Mouse (Mus musculus) neural tube, embryonic 11.5 days (tissue): ENCODE results near the gene Kcnk10. TPM values are rescaled to one million over a fixed set of nuclear protein-coding genes. Genes with fewer than 3 reads are reported as not detected.
A peak's percentile ranks its signal among the peaks of the same experiment; 100 is the strongest.

Experiments used
- ATAC-seq: fragments of 200-750 bp; cut with Nextera tagmentation; 2 replicates; pipeline ENCODE4 v1.8.0; 2017; ENCODE audit warnings: moderate number of reproducible peaks, mild to moderate bottlenecking, moderate TSS enrichment, moderate library complexity; ENCODE audit not compliant: insufficient read depth, low FRiP score, low TSS enrichment
- DNase-seq: peaks from one replicate; pipeline ENCODE4 v3.0.0-alpha.2; 2015; ENCODE audit warnings: low spot score
- H3K27ac ChIP-seq: fragments of 300-500 bp; sonication (generic); 2 replicates; pipeline ENCODE4 v1.5.1; 2014; ENCODE audit warnings: low read depth, mild to moderate bottlenecking, low read length
- H3K27me3 ChIP-seq: fragments of 300-500 bp; sonication (generic); 2 replicates; pipeline ENCODE4 v1.6.1; 2014; ENCODE audit warnings: mild to moderate bottlenecking, low read length, mixed read lengths; ENCODE audit not compliant: control insufficient read depth, insufficient read depth
- H3K36me3 ChIP-seq: fragments of 300-500 bp; sonication (generic); 2 replicates; pipeline ENCODE4 v1.6.1; 2014; ENCODE audit warnings: mild to moderate bottlenecking, low read length, moderate library complexity, mixed read lengths; ENCODE audit not compliant: control insufficient read depth, insufficient read depth
- H3K4me1 ChIP-seq: fragments of 300-500 bp; sonication (generic); 2 replicates; pipeline ENCODE4 v1.6.1; 2014; ENCODE audit warnings: low read length, mixed read lengths; ENCODE audit not compliant: control insufficient read depth, insufficient read depth
- H3K4me2 ChIP-seq: fragments of 300-500 bp; sonication (generic); 2 replicates; pipeline ENCODE4 v1.6.1; 2014; ENCODE audit warnings: low read depth, mild to moderate bottlenecking, moderate library complexity
- H3K4me3 ChIP-seq: fragments of 300-500 bp; sonication (generic); 2 replicates; pipeline ENCODE4 v1.5.1; 2014; ENCODE audit warnings: low read depth, low read length
- H3K9ac ChIP-seq: fragments of 300-500 bp; sonication (generic); 2 replicates; pipeline ENCODE4 v1.6.1; 2014; ENCODE audit warnings: mild to moderate bottlenecking, low read length
- H3K9me3 ChIP-seq: fragments of 300-500 bp; sonication (generic); 2 replicates; pipeline ENCODE4 v1.6.1; 2016; ENCODE audit warnings: low read length; ENCODE audit not compliant: control insufficient read depth
- WGBS: fragments of 180-500 bp; shearing (Covaris S2); extraction: QIAGEN DNeasy Blood & Tissue Kit; methylation state at CpG from one replicate; pipeline ENCODE4 v1.1.7; 2014; 5-methylcytosine and 5-hydroxymethylcytosine counted together
- polyA plus RNA-seq: library from polyadenylated mRNA; unstranded; fragments of >200 nt; fragmentation: Nextera tagmentation; extraction: Ambion mirVana; gene quantifications from 2 replicates; pipeline ENCODE4 v1.2.1, GENCODE M21; 2014

Kcnk10 gene
- polyA plus RNA-seq, 1 experiment from 2014 or later: 21.3 TPM

DNA sequence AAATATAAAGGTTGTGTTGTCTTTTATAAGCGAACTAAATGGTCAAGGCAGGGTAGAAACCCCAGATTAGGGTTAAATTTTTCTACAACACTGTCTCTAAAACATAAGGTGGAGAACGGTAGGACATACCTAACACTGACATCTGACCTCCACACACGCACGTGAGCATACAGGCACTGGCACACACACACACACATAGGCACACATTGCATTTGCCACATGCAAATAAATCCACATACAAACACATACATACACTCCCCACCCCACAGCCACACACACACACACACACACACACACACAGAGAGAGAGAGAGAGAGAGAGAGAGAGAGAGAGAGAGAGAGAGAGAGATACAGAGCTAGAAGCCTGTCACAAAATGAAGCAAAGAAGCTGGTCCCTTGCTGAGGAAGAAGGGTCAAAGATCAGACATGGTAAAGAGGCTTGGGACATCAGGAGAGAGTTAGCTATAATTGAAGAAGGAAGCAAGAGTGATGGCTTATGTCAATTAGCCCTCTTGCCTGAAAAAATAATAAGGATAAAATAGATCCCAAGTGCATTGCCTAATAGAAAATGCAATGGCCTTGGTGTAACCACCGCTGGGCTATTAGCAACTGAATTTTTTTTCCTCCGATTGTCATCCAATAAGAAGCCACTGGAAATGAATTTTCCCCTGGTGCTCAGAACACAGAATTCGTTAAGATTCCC is 58.1 kb downstream of the Kcnk10 start:
- peak; percentile 28; the same call in 1 of the 2 replicates for ATAC-seq
- no peak for DNase-seq
- WGBS: 78% methylated on average over 7 of the region's 7 CpGs

DNA sequence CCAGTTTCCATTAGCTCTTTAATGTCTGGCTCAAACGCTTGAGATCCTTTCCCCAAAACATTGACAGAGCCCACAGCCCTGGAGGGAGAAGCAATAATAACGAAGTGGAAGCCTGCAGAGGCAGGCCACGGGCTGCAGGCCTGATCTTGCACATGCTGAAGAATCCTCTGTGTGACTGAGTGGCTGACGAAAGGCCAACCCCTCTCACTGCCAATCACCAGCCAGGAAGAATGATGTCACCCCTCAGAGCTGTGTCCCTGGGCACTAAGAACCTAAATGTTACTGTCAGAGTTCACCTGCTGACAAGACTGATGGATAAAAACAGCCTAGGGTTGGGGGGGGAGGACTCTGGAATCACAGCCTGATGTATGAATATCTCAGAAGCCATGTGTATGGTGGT is 72.5 kb downstream of the Kcnk10 start:
- DNase-seq: no peak
- no peak overlapping the region for H3K4me3 ChIP-seq
- no peak overlapping the region for H3K27ac ChIP-seq
- H3K9me3 ChIP-seq: no peaks in the 10 kb centered on the region
- H3K27me3 ChIP-seq: no peaks in the 10 kb centered on the region
- no peak for ATAC-seq
- no peaks in the 10 kb centered on the region for H3K4me1 ChIP-seq
- WGBS: 71% methylated on average over 4 of the region's 4 CpGs
- no peak overlapping the region for H3K4me2 ChIP-seq
- H3K9ac ChIP-seq: no peak overlapping the region
- no peaks in the 10 kb centered on the region for H3K36me3 ChIP-seq

More for the DNA sequence above, 58.1 kb downstream of the Kcnk10 start:
- no peaks in the 10 kb centered on the region for H3K27me3 ChIP-seq
- no peak overlapping the region for H3K27ac ChIP-seq
- H3K36me3 ChIP-seq: no peaks in the 10 kb centered on the region
- H3K9ac ChIP-seq: no peak overlapping the region
- H3K4me3 ChIP-seq: no peak overlapping the region
- no peaks in the 10 kb centered on the region for H3K4me1 ChIP-seq
- no peak overlapping the region for H3K4me2 ChIP-seq
- H3K9me3 ChIP-seq: no peaks in the 10 kb centered on the region

DNA sequence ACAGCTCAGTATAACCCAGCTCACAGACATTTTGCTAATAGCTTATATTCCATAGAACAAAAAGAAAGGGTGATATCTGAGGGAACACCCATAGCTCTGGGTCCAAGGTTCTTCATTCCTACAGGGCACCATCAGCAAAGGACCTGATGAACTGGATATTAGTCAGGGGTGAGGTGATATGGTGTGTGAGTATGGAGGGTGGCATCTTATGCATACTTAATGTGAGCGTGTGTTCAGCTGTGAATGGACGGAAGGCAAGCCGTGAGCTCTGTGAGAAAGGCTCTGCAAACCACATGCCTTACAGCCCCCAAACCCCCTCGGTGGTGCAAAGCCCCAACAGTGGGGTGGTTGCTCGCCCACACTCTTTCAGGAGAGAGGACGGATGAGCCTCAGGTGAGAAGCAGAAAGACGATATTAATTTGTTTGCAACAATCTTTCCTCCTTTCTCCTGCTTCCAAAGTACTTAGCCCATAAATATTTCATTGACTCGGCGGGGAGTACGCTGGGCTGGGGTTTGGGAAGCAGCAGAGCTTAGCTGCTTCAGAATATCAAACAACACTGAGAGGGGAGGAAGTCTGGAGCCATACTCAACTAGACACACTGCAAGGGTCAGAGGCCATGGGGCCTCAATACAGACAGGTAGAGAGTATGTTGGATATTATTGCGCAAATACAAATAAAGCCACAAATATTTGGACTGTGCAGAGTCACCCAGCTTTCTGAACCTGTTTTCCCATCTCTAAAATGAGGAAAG is 76.4 kb downstream of the Kcnk10 start:
- Histone ChIP-seq H3K4me1 (no peaks in the 10 kb centered on the region), H3K9ac (no peak overlapping the region), H3K4me3 (no peak overlapping the region), H3K27me3 (no peaks in the 10 kb centered on the region), H3K4me2 (no peak overlapping the region), H3K9me3 (no peaks in the 10 kb centered on the region), H3K36me3 (no peaks in the 10 kb centered on the region), H3K27ac (no peak overlapping the region)
- ATAC-seq (peak; percentile 51), DNase-seq (no peak)
- WGBS: 63% methylated on average over 11 of the region's 11 CpGs

- H3K4me1 ChIP-seq: no peaks in the 10 kb centered on the region
- no peaks in the 10 kb centered on the region for H3K27me3 ChIP-seq
- no peaks in the 10 kb centered on the region for H3K9me3 ChIP-seq
- H3K36me3 ChIP-seq: no peaks in the 10 kb centered on the region
- H3K9ac ChIP-seq: no peak overlapping the region
- peak; percentile 51; the same call in 1 of the 2 replicates for ATAC-seq
- DNase-seq: peak; percentile 54
- no peak overlapping the region for H3K4me2 ChIP-seq
- 75% methylated on average over 4 of the region's 4 CpGs for WGBS
- no peak overlapping the region for H3K27ac ChIP-seq
- H3K4me3 ChIP-seq: no peak overlapping the region
Observed at GRCm38 (mm10) chr12:98501045-98501444, 77.1 kb downstream of the Kcnk10 start.

DNA sequence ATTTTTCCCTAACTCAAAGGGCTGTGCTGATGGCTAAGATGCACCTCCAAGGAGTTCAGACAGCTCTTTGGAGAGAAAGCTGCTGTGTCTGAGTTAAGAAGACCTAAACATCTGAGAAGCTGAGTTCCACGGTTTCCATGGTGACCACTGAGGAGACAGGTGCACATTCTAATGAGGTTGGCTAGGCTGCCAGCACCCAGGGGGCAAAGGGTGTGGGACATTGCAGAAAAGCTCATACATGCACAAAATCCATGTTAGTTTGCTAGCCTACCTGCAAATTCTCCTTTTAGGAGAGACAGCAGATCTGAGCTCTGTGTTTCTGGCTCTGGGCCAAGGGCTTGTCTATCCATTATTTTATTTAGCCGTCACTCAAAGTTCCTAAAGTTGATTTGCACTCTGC is 96.7 kb downstream of the Kcnk10 start:
- no peak for ATAC-seq
- no peak overlapping the region for H3K27ac ChIP-seq
- H3K4me3 ChIP-seq: no peak overlapping the region

GRCm38 (mm10) chr12:98481048-98481447 is 97.1 kb downstream of the Kcnk10 start:
- DNase-seq: no peak
- H3K27ac ChIP-seq: no peak overlapping the region
- no peak for ATAC-seq
- no peaks in the 10 kb centered on the region for H3K36me3 ChIP-seq
- no peaks in the 10 kb centered on the region for H3K4me1 ChIP-seq
- no peak overlapping the region for H3K4me2 ChIP-seq
- H3K9me3 ChIP-seq: no peaks in the 10 kb centered on the region
- H3K27me3 ChIP-seq: no peaks in the 10 kb centered on the region
- H3K4me3 ChIP-seq: no peak overlapping the region
- H3K9ac ChIP-seq: no peak overlapping the region
- 67% methylated on average over 5 of the region's 5 CpGs for WGBS

More for the DNA sequence above, 96.7 kb downstream of the Kcnk10 start:
- no peak for DNase-seq
- no peaks in the 10 kb centered on the region for H3K9me3 ChIP-seq
- H3K36me3 ChIP-seq: no peaks in the 10 kb centered on the region
- no peak overlapping the region for H3K4me2 ChIP-seq
- H3K4me1 ChIP-seq: no peaks in the 10 kb centered on the region
- H3K27me3 ChIP-seq: no peaks in the 10 kb centered on the region
- no peak overlapping the region for H3K9ac ChIP-seq
- WGBS: 85% methylated on average over 2 of the region's 2 CpGs

- DNase-seq: peak; percentile 42
- Histone ChIP-seq H3K9ac (peak overlapping the region; percentile 23; the same call in 1 of the 2 replicates), H3K4me3 (no peak overlapping the region), H3K36me3 (no peaks in the 10 kb centered on the region), H3K4me2 (no peak overlapping the region), H3K9me3 (no peaks in the 10 kb centered on the region), H3K27me3 (no peaks in the 10 kb centered on the region), H3K27ac (peak overlapping the region; percentile 79), H3K4me1 (no peaks in the 10 kb centered on the region)
- peak; percentile 69 for ATAC-seq
- WGBS: 38% methylated on average over 8 of the region's 8 CpGs
Observed at GRCm38 (mm10) chr12:98477673-98478461, 100.2 kb downstream of the Kcnk10 start.

DNA sequence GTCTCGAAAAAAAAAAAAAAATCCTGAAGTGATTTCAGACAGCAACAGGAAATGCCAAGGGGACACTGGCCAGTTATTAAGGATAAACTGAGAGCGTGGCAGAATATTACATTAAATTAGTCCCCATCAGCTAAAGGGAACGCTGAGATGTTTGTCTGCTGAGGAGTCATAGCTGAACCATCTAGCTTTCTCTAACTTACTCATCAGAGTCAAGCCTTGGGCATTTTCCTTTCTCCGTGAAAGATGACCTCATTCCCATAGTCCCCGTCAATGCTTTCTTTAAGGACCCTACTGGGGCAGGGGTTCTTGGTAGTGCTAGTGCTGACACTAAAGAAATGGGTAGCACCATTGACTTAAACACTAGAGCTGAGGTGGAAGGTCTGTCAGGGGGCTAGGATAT is 106.9 kb downstream of the Kcnk10 start:
- no peaks in the 10 kb centered on the region for H3K4me1 ChIP-seq
- no peaks in the 10 kb centered on the region for H3K9me3 ChIP-seq
- no peaks in the 10 kb centered on the region for H3K27me3 ChIP-seq
- H3K4me2 ChIP-seq: no peak overlapping the region
- DNase-seq: no peak
- no peak overlapping the region for H3K9ac ChIP-seq
- ATAC-seq: no peak
- WGBS: 89% methylated on average over 5 of the region's 5 CpGs
- H3K27ac ChIP-seq: no peak overlapping the region
- no peak overlapping the region for H3K4me3 ChIP-seq
- no peaks in the 10 kb centered on the region for H3K36me3 ChIP-seq
